Mouse (Mus musculus) embryonic facial prominence, embryonic 14.5 days (tissue): ENCODE measurements at regions not wholly inside any gene's neighbourhood (a gene's known extent, or its start where the extent isn't known, plus 50 kb on each side); places are given as distances from the start of the nearest gene placed in this dataset.

Source experiments
- ATAC-seq: fragments of 200-750 bp; cut with Nextera tagmentation; 2 replicates; pipeline ENCODE4 v1.8.0; 2017; ENCODE audit warnings: low read depth, moderate number of reproducible peaks, moderate TSS enrichment
- DNase-seq: peaks from one replicate; pipeline ENCODE4 v3.0.0-alpha.2; 2015; ENCODE audit warnings: low spot score
- H3K27ac ChIP-seq: fragments of 300-500 bp; sonication (generic); replicated peaks from 2 replicates; pipeline ENCODE4 v1.5.1; 2014; ENCODE audit warnings: low read depth, mild to moderate bottlenecking, low read length, moderate library complexity
- H3K27me3 ChIP-seq: fragments of 300-500 bp; sonication (generic); replicated peaks from 2 replicates; pipeline ENCODE4 v1.6.1; 2014; ENCODE audit warnings: low read length; ENCODE audit not compliant: control insufficient read depth, insufficient read depth
- H3K36me3 ChIP-seq: fragments of 300-500 bp; sonication (generic); 2 replicates; pipeline ENCODE4 v1.6.1; 2014; ENCODE audit warnings: low read length, mixed read lengths; ENCODE audit not compliant: control insufficient read depth, insufficient read depth
- H3K4me1 ChIP-seq: fragments of 300-500 bp; sonication (generic); 2 replicates; pipeline ENCODE4 v1.6.1; 2014; ENCODE audit warnings: antibody characterized with exemption, low read length; ENCODE audit not compliant: control insufficient read depth, insufficient read depth
- H3K4me2 ChIP-seq: fragments of 300-500 bp; sonication (generic); 2 replicates; pipeline ENCODE4 v1.6.1; 2014; ENCODE audit warnings: low read depth, mild to moderate bottlenecking, low read length, moderate library complexity, mixed read lengths
- H3K4me3 ChIP-seq: fragments of 300-500 bp; sonication (generic); 2 replicates; pipeline ENCODE4 v1.5.1; 2014; ENCODE audit warnings: low read depth, mild to moderate bottlenecking, low read length
- H3K9ac ChIP-seq: fragments of 300-500 bp; sonication (generic); 2 replicates; pipeline ENCODE4 v1.6.1; 2014; ENCODE audit warnings: low read depth, mild to moderate bottlenecking, low read length, moderate library complexity, mixed read lengths
- H3K9me3 ChIP-seq: fragments of 300-500 bp; sonication (generic); 2 replicates; pipeline ENCODE4 v1.6.1; 2016; ENCODE audit warnings: low read length; ENCODE audit not compliant: control insufficient read depth
- WGBS: fragments of 180-500 bp; shearing (Covaris S2); extraction: QIAGEN DNeasy Blood & Tissue Kit; methylation state at CpG from one replicate; pipeline ENCODE4 v1.1.7; 2014; 5-methylcytosine and 5-hydroxymethylcytosine counted together

DNA sequence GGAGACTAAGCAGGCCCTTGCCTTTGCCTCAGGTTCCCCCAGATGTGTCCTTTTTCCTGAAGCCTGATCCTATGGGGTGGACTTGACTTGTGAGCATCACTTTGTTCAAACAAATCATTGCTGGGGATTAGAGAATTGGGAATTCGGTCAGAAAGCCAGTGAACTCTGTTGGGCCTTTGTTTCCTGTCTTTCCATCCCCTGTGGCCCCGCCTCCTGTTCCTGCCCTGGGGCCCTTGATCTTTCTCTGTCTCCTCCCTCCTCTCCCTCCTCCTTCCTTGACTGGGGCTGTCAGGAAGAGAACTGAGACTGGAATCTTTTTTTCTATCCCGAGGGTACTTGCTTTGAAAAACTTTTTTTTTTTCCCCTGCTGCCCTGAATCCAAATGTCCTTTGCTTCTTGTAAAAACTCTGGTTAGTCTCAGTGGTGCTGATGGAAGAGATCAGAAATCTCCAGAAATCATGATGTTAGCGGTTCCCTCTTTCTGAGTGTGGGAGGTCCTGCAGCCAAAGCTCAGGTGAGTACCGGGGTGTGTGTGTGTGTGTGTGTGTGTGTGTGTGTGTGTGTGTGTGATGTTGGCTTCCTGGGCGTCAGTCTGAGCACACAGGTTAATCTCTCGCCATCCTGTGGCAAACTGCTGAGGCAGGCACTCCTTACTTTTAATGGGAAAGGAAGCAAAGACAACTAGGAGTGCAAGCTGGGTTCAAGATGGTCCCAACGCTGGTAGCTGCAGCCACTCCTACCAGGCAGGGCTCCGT, 118.7 kb downstream of the Ddx11 start:
- Histone ChIP-seq H3K27ac (no peak overlapping the region), H3K27me3 (no peaks in the 10 kb centered on the region), H3K9me3 (no peaks in the 10 kb centered on the region), H3K4me1 (0 out of 2 replicates have a peak, but pooled peaks cover 4% of the 10 kb centered on the region), H3K4me3 (no peak overlapping the region), H3K9ac (no peak overlapping the region), H3K4me2 (no peak overlapping the region), H3K36me3 (no peaks in the 10 kb centered on the region)
- 21% methylated on average over 9 of the region's 9 CpGs for WGBS
- ATAC-seq: 0 out of 2 replicates have a peak, but pooled peaks have one; percentile 56
- peak; percentile 62 for DNase-seq

DNA sequence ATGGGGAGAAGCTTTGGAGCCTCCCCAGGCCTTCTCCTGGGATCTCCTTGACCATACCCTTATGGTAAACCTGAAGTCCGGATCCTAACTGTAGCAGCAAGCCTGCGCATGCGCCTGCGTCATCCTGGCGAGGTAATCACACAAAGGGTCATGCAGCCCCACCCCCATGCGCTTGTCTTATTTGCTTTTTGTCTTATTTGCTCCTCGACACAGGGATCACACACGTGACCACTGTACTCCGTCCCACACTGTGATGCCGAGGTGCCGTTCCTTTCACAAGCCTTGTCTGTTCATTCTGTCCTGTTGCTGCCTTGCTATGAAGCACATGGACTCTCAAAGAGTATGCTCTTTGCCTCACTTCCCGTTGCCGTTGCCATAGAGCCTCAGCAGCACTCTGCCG, 120.9 kb downstream of the Ddx11 start:
- H3K36me3 ChIP-seq: no peaks in the 10 kb centered on the region
- no peaks in the 10 kb centered on the region for H3K27me3 ChIP-seq
- H3K9me3 ChIP-seq: no peaks in the 10 kb centered on the region
- WGBS: 89% methylated on average over 14 of the region's 14 CpGs
- no peak overlapping the region for H3K4me2 ChIP-seq
- H3K27ac ChIP-seq: no peak overlapping the region
- no peak for ATAC-seq
- DNase-seq: no peak
- 0 out of 2 replicates have a peak, but pooled peaks cover 4% of the 10 kb centered on the region for H3K4me1 ChIP-seq
- no peak overlapping the region for H3K4me3 ChIP-seq
- H3K9ac ChIP-seq: no peak overlapping the region

DNA sequence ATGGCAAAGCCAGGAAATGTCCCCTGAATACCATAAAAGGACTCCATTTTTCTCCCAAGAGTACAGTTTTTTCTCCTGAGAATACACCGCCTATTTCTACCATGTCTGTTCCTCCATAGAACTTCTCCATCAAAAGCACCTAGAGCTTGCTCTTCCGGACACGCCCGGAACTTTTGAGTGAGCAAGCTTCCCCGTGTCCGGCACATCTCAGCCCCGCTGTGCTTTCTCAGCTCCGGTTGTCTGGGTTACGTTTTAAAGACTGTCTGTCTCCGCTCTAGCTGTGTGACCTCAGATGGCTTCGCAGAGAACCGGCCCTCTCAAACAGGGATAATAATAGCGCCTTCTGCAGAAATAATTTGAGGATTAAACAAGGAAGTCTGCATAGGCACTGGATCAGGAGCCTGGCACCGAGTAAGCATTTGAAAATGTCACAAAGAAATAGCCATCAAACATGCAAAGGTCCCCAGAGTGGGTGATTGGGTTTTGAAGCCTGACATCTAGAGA, 122.8 kb downstream of the Ddx11 start:
- Histone ChIP-seq H3K4me1 (0 out of 2 replicates have a peak, but pooled peaks cover 4% of the 10 kb centered on the region), H3K9ac (no peak overlapping the region), H3K36me3 (no peaks in the 10 kb centered on the region), H3K9me3 (no peaks in the 10 kb centered on the region), H3K27ac (no peak overlapping the region), H3K4me3 (no peak overlapping the region), H3K27me3 (no peaks in the 10 kb centered on the region), H3K4me2 (no peak overlapping the region)
- ATAC-seq (no peak), DNase-seq (no peak)
- 74% methylated on average over 14 of the region's 14 CpGs for WGBS

DNA sequence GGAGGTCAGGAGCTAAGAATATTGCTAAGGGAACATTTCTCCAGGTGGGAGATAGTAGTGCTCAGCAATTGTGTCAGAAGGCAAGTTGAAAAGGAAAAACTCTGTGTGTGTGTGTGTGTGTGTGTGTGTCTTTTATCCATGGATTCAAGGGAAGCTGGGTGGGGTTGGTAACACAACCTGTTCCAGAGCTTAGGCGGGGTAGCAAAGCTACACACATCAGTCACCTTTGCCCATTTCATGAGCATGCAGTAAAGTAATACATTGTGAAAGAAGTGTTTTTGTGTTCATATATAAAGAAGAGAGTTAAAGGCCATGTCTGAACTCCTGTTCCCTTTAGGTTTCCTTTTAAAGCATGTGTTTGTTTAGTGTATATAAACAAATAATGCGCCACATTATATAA, 128.2 kb downstream of the Ddx11 start:
- H3K27ac ChIP-seq: no peak overlapping the region
- DNase-seq: no peak
- ATAC-seq: no peak
- H3K4me1 ChIP-seq: no peaks in the 10 kb centered on the region
- no peaks in the 10 kb centered on the region for H3K9me3 ChIP-seq
- 91% methylated on average over 2 of the region's 2 CpGs for WGBS
- no peaks in the 10 kb centered on the region for H3K36me3 ChIP-seq
- H3K4me3 ChIP-seq: no peak overlapping the region
- no peak overlapping the region for H3K9ac ChIP-seq
- no peaks in the 10 kb centered on the region for H3K27me3 ChIP-seq
- no peak overlapping the region for H3K4me2 ChIP-seq

- no peak overlapping the region for H3K9ac ChIP-seq
- H3K4me2 ChIP-seq: no peak overlapping the region
- no peak for DNase-seq
- no peak overlapping the region for H3K27ac ChIP-seq
- H3K4me1 ChIP-seq: no peaks in the 10 kb centered on the region
- H3K27me3 ChIP-seq: no peaks in the 10 kb centered on the region
- no peak for ATAC-seq
- H3K36me3 ChIP-seq: no peaks in the 10 kb centered on the region
- no peak overlapping the region for H3K4me3 ChIP-seq
- H3K9me3 ChIP-seq: no peaks in the 10 kb centered on the region
- 83% methylated on average over 6 of the region's 6 CpGs for WGBS
These were observed 129.6 kb downstream of the Ddx11 start for GRCm38 (mm10) chr17:66252926-66253325.

GRCm38 (mm10) chr17:66259697-66260096, 136.4 kb downstream of the Ddx11 start:
- H3K4me1 ChIP-seq: no peaks in the 10 kb centered on the region
- H3K27ac ChIP-seq: no peak overlapping the region
- 70% methylated on average over 8 of the region's 8 CpGs for WGBS
- H3K4me3 ChIP-seq: no peak overlapping the region
- no peak overlapping the region for H3K4me2 ChIP-seq
- DNase-seq (no peak), ATAC-seq (no peak)
- no peaks in the 10 kb centered on the region for H3K9me3 ChIP-seq
- no peaks in the 10 kb centered on the region for H3K27me3 ChIP-seq
- H3K36me3 ChIP-seq: no peaks in the 10 kb centered on the region
- no peak overlapping the region for H3K9ac ChIP-seq

GRCm38 (mm10) chr17:66262681-66263240, 139.4 kb downstream of the Ddx11 start:
- DNase-seq (peak; percentile 32), ATAC-seq (no peak)
- Histone ChIP-seq H3K4me1 (no peaks in the 10 kb centered on the region), H3K4me3 (no peak overlapping the region), H3K9me3 (no peaks in the 10 kb centered on the region), H3K9ac (no peak overlapping the region), H3K27me3 (no peaks in the 10 kb centered on the region), H3K27ac (no peak overlapping the region), H3K4me2 (no peak overlapping the region), H3K36me3 (no peaks in the 10 kb centered on the region)
- WGBS: 52% methylated on average over 4 of the region's 4 CpGs

DNA sequence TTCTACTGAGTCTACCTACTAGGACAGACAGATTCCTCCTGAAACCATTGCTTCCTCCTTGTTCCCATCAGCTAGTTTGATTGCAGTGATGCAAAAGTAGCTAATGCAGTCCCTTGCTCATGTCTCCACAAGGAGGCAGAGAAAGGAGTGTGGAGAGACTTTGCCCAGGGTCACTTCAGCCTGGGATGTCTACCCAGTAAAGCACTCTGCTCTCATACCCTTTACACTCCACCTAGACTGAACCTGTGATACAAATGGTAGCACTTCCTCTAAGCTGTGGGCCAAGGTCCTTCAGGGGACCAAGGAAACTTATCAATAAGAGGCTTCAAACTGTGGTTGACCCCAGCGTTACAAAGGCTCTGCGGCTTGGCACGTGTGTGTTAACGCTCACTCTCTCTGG, 140.1 kb downstream of the Ddx11 start:
- Histone ChIP-seq H3K4me1 (no peaks in the 10 kb centered on the region), H3K4me3 (no peak overlapping the region), H3K36me3 (no peaks in the 10 kb centered on the region), H3K27ac (no peak overlapping the region), H3K9ac (no peak overlapping the region), H3K27me3 (no peaks in the 10 kb centered on the region), H3K9me3 (no peaks in the 10 kb centered on the region), H3K4me2 (no peak overlapping the region)
- 87% methylated on average over 4 of the region's 4 CpGs for WGBS
- no peak for DNase-seq
- ATAC-seq: no peak

DNA sequence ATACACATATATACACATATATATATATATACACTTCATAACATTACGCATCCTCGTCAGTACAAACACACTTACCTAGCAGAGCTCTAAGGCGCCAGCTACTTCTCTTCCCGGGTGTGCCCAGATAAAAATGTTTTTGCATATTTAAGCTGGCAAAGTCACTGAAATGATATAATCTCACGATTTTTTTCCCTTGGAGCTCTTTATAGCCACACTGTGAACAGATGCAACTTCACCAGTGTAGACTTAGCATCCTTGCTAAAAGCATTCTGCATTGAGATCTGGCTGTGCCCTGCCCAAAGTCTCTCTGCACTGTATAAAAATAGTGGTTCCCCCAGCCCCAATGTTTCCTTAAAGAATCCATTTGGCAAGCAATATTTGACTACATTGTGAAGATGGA, 143.5 kb downstream of the Ddx11 start:
- Histone ChIP-seq H3K9me3 (no peaks in the 10 kb centered on the region), H3K36me3 (no peaks in the 10 kb centered on the region), H3K4me2 (no peak overlapping the region), H3K4me3 (no peak overlapping the region), H3K27me3 (no peaks in the 10 kb centered on the region), H3K4me1 (no peaks in the 10 kb centered on the region), H3K9ac (no peak overlapping the region), H3K27ac (no peak overlapping the region)
- no peak for ATAC-seq
- DNase-seq: no peak
- WGBS: 86% methylated on average over 5 of the region's 5 CpGs
